Mouse (Mus musculus): Measurements from ENCODE around the gene Galnt10. TPM values are rescaled to one million over a fixed set of nuclear protein-coding genes. Genes with fewer than 3 reads are reported as not detected.

Gene Galnt10
- polyA plus RNA-seq, 1 experiment from 2014 or later, result 6.1 TPM

GRCm38 (mm10) chr11:57828955-57829870 is 184.0 kb downstream of the Galnt10 start:
- no peak overlapping the region for H3K4me3 ChIP-seq (ENCODE audit: low read depth, low read length)
- H3K4me1 ChIP-seq (ENCODE audit: insufficient read depth, low read depth, low read length), result peaks cover 7% of the 10 kb centered on the region; the same call in 1 of the 2 replicates
- H3K27me3 ChIP-seq (replicated peaks; ENCODE audit: insufficient read depth, low read length), result peaks cover 82% of the 10 kb centered on the region
- DNase-seq (ENCODE audit: low spot score) (no peak), ATAC-seq (no peak)
- H3K4me2 ChIP-seq (replicated peaks; ENCODE audit: low read depth, low read length), result no peak overlapping the region
- no peak overlapping the region for H3K9ac ChIP-seq (replicated peaks; ENCODE audit: low read depth)
- TF ChIP-seq CTCF (IDR thresholded peaks at IDR 0.05) (no peak), EP300 (IDR thresholded peaks at IDR 0.05) (no peak)
- H3K27ac ChIP-seq (ENCODE audit: low read length), result no peak overlapping the region
- H3K9me3 ChIP-seq (ENCODE audit: low read length), result no peaks in the 10 kb centered on the region
- WGBS, result 7% methylated on average over 52 of the region's 53 CpGs
- no peaks in the 10 kb centered on the region for H3K36me3 ChIP-seq (ENCODE audit: insufficient read depth, low read length)

- Histone ChIP-seq H3K4me1 (ENCODE audit: insufficient read depth, low read depth, low read length) (peaks cover 7% of the 10 kb centered on the region; the same call in 1 of the 2 replicates), H3K9ac (replicated peaks; ENCODE audit: low read depth) (no peak overlapping the region), H3K4me3 (ENCODE audit: low read depth, low read length) (no peak overlapping the region), H3K9me3 (ENCODE audit: low read length) (no peaks in the 10 kb centered on the region), H3K27me3 (replicated peaks; ENCODE audit: insufficient read depth, low read length) (peaks cover 81% of the 10 kb centered on the region), H3K27ac (ENCODE audit: low read length) (no peak overlapping the region), H3K4me2 (replicated peaks; ENCODE audit: low read depth, low read length) (no peak overlapping the region), H3K36me3 (ENCODE audit: insufficient read depth, low read length) (no peaks in the 10 kb centered on the region)
- ATAC-seq, result no peak
- DNase-seq (ENCODE audit: low spot score), result no peak
- WGBS, result 36% methylated on average over 17 of the region's 17 CpGs
- TF ChIP-seq EP300 (IDR thresholded peaks at IDR 0.05) (no peak), CTCF (IDR thresholded peaks at IDR 0.05) (no peak)
Measured at GRCm38 (mm10) chr11:57829871-57830775, 184.9 kb downstream of the Galnt10 start.

GRCm38 (mm10) chr11:57831281-57831781 is 186.1 kb downstream of the Galnt10 start:
- peaks cover 7% of the 10 kb centered on the region; the same call in 1 of the 2 replicates for H3K4me1 ChIP-seq (ENCODE audit: insufficient read depth, low read depth, low read length)
- ATAC-seq (no peak), DNase-seq (ENCODE audit: low spot score) (no peak)
- H3K9ac ChIP-seq (replicated peaks; ENCODE audit: low read depth), result no peak overlapping the region
- no peak overlapping the region for H3K4me2 ChIP-seq (replicated peaks; ENCODE audit: low read depth, low read length)
- peaks cover 90% of the 10 kb centered on the region for H3K27me3 ChIP-seq (replicated peaks; ENCODE audit: insufficient read depth, low read length)
- TF ChIP-seq CTCF (IDR thresholded peaks at IDR 0.05) (no peak), EP300 (IDR thresholded peaks at IDR 0.05) (no peak)
- no peak overlapping the region for H3K27ac ChIP-seq (ENCODE audit: low read length)
- no peaks in the 10 kb centered on the region for H3K9me3 ChIP-seq (ENCODE audit: low read length)
- no peak overlapping the region for H3K4me3 ChIP-seq (ENCODE audit: low read depth, low read length)
- 7% methylated on average over 31 of the region's 31 CpGs for WGBS
- H3K36me3 ChIP-seq (ENCODE audit: insufficient read depth, low read length), result no peaks in the 10 kb centered on the region

- Histone ChIP-seq H3K4me2 (replicated peaks; ENCODE audit: low read depth, low read length) (no peak overlapping the region), H3K4me1 (ENCODE audit: insufficient read depth, low read depth, low read length) (peaks cover 7% of the 10 kb centered on the region; the same call in 1 of the 2 replicates), H3K36me3 (ENCODE audit: insufficient read depth, low read length) (no peaks in the 10 kb centered on the region), H3K9me3 (ENCODE audit: low read length) (no peaks in the 10 kb centered on the region), H3K9ac (replicated peaks; ENCODE audit: low read depth) (no peak overlapping the region), H3K27ac (ENCODE audit: low read length) (no peak overlapping the region), H3K27me3 (replicated peaks; ENCODE audit: insufficient read depth, low read length) (peaks cover 93% of the 10 kb centered on the region), H3K4me3 (ENCODE audit: low read depth, low read length) (no peak overlapping the region)
- TF ChIP-seq EP300 (IDR thresholded peaks at IDR 0.05) (no peak), CTCF (IDR thresholded peaks at IDR 0.05) (no peak)
- WGBS, result 15% methylated on average over 16 of the region's 16 CpGs
- ATAC-seq, result no peak
- no peak for DNase-seq (ENCODE audit: low spot score)
Measured at GRCm38 (mm10) chr11:57831861-57832260, 186.6 kb downstream of the Galnt10 start.

GRCm38 (mm10) chr11:57832552-57833201 is 187.4 kb downstream of the Galnt10 start, which contains the start of gene Hand1:
Gene Hand1 (minus strand): TSS chr11:57832818.
- Histone ChIP-seq H3K9ac (replicated peaks; ENCODE audit: low read depth) (no peak within 1 kb of the TSS), H3K36me3 (ENCODE audit: insufficient read depth, low read length) (no peaks in the 10 kb centered on the region), H3K4me3 (ENCODE audit: low read depth, low read length) (no peak within 1 kb of the TSS), H3K27me3 (replicated peaks; ENCODE audit: insufficient read depth, low read length) (peaks cover 91% of the 10 kb centered on the region), H3K4me2 (replicated peaks; ENCODE audit: low read depth, low read length) (no peak within 1 kb of the TSS), H3K27ac (ENCODE audit: low read length) (no peak within 1 kb of the TSS), H3K4me1 (ENCODE audit: insufficient read depth, low read depth, low read length) (peaks cover 6% of the 10 kb centered on the region; the same call in 1 of the 2 replicates), H3K9me3 (ENCODE audit: low read length) (no peaks in the 10 kb centered on the region)
- DNase-seq (ENCODE audit: low spot score) (no peak), ATAC-seq (no peak)
- WGBS, result 18% methylated on average over 23 of the region's 23 CpGs
- TF ChIP-seq EP300 (IDR thresholded peaks at IDR 0.05) (no peak), CTCF (IDR thresholded peaks at IDR 0.05) (no peak)

Data from lung, postnatal 0 days (tissue).